Comparison of ENCODE assay signal across 23 mouse cellular contexts in genomic region chr13:92219774-92220173, GRCm38 (mm10).
DNase-seq lines count a peak whose midpoint lies in the region; ATAC-seq lines count a peak whose summit lies in the region.
"Had no signal": no experiment of that assay in that cellular context is flagged by ENCODE, and none has a peak within 500 bp of the region (broad histone marks: within the 10 kb centered on the region; RNA-seq: fewer than 3 reads in every experiment).

No protein-coding gene starts in this region.

- no peak overlapping the region for H3K4me3 ChIP-seq in hindbrain, embryonic 14.5 days (replicated peaks; ENCODE audit: low read length)
- no peak overlapping the region for H3K4me3 ChIP-seq in hindbrain, embryonic 11.5 days (ENCODE audit: low read depth, low read length)
- H3K4me3 ChIP-seq in limb, embryonic 15.5 days = no peak overlapping the region
- no peak overlapping the region for H3K4me3 ChIP-seq in limb, embryonic 10.5 days
- H3K4me3 ChIP-seq: embryonic facial prominence, embryonic 12.5 days; embryonic facial prominence, embryonic 15.5 days; erythroblast, embryonic 14.5 days; forebrain, embryonic 10.5 days; forebrain, embryonic 12.5 days had no signal

- 90% methylated on average over 3 of the region's 3 CpGs for WGBS in hindbrain, embryonic 14.5 days
- WGBS in hindbrain, embryonic 11.5 days = 98% methylated on average over 3 of the region's 3 CpGs
- WGBS in limb, embryonic 15.5 days = 72% methylated on average over 3 of the region's 3 CpGs
- 89% methylated on average over 3 of the region's 3 CpGs for WGBS in limb, embryonic 10.5 days

- no peak overlapping the region for H3K27ac ChIP-seq in hindbrain, embryonic 14.5 days
- H3K27ac ChIP-seq in hindbrain, embryonic 11.5 days (ENCODE audit: low read depth, low read length) = no peak overlapping the region
- no peak overlapping the region for H3K27ac ChIP-seq in limb, embryonic 15.5 days
- H3K27ac ChIP-seq in limb, embryonic 10.5 days = no peak overlapping the region
- H3K27ac ChIP-seq: embryonic facial prominence, embryonic 12.5 days; embryonic facial prominence, embryonic 15.5 days; forebrain, embryonic 10.5 days; forebrain, embryonic 12.5 days had no signal

- H3K4me1 ChIP-seq in hindbrain, embryonic 14.5 days (replicated peaks; ENCODE audit: control insufficient read depth, insufficient read depth, low read length) = no peaks in the 10 kb centered on the region
- H3K4me1 ChIP-seq in hindbrain, embryonic 11.5 days (replicated peaks; ENCODE audit: control insufficient read depth, insufficient read depth, low read length) = no peaks in the 10 kb centered on the region
- H3K4me1 ChIP-seq in limb, embryonic 15.5 days = no peaks in the 10 kb centered on the region
- no peaks in the 10 kb centered on the region for H3K4me1 ChIP-seq in limb, embryonic 10.5 days
- H3K4me1 ChIP-seq: embryonic facial prominence, embryonic 12.5 days; embryonic facial prominence, embryonic 15.5 days; forebrain, embryonic 10.5 days; forebrain, embryonic 12.5 days had no signal

- intact Hi-C loops in heart, postnatal 14 days (cut with DNase I) = loop anchor here (10.0 kb wide), 1 partner anchor 305 kb away; no protein-coding TSS in a partner anchor

- ATAC-seq in hindbrain, embryonic 14.5 days (ENCODE audit: low FRiP score) = peak; percentile 31; the same call in 1 of the 2 replicates
- no peak for ATAC-seq in hindbrain, embryonic 11.5 days (ENCODE audit: low FRiP score)
- 0 out of 2 replicates have a peak, but pooled peaks have one; percentile 35 for ATAC-seq in limb, embryonic 15.5 days (ENCODE audit: insufficient number of reproducible peaks, low FRiP score, low TSS enrichment, low read depth)
- ATAC-seq: forebrain, embryonic 14.5 days; forebrain, embryonic 16.5 days had no signal

- DNase-seq in heart, adult 11 months = peak; percentile 14
- DNase-seq in heart, postnatal 14 days = no peak
- no peak for DNase-seq in hindbrain, embryonic 14.5 days (ENCODE audit: low spot score)
- DNase-seq in hindbrain, embryonic 11.5 days (ENCODE audit: low spot score) = no peak
- DNase-seq in limb, embryonic 10.5 days (ENCODE audit: low spot score) = no peak
- DNase-seq: adrenal gland, adult 2 months; adrenal gland, postnatal 10 days; adrenal gland, postnatal 25 days; cerebellum, adult 11 months; cerebellum, adult 18-20 months; cerebellum, adult 8-10 months; cerebellum, adult 9-11 months; cerebellum, postnatal 14 days; cerebellum, postnatal 36 days; embryo, embryonic 11 days had no signal

- H3K4me2 ChIP-seq in hindbrain, embryonic 14.5 days (replicated peaks) = no peak overlapping the region
- H3K4me2 ChIP-seq in hindbrain, embryonic 11.5 days (replicated peaks; ENCODE audit: low read depth, low read length) = no peak overlapping the region
- no peak overlapping the region for H3K4me2 ChIP-seq in limb, embryonic 15.5 days
- H3K4me2 ChIP-seq: embryonic facial prominence, embryonic 12.5 days; embryonic facial prominence, embryonic 15.5 days; forebrain, embryonic 12.5 days had no signal

- H3K36me3 ChIP-seq in hindbrain, embryonic 14.5 days (replicated peaks; ENCODE audit: control insufficient read depth, insufficient read depth) = peaks cover 22% of the 10 kb centered on the region
- H3K36me3 ChIP-seq in hindbrain, embryonic 11.5 days (ENCODE audit: control insufficient read depth, insufficient read depth, low read length) = no peaks in the 10 kb centered on the region
- H3K36me3 ChIP-seq in limb, embryonic 15.5 days = peaks cover 5% of the 10 kb centered on the region
- H3K36me3 ChIP-seq in limb, embryonic 10.5 days = peaks cover 33% of the 10 kb centered on the region
- H3K36me3 ChIP-seq: embryonic facial prominence, embryonic 15.5 days had no signal

- no peaks in the 10 kb centered on the region for H3K27me3 ChIP-seq in hindbrain, embryonic 14.5 days (ENCODE audit: control insufficient read depth, insufficient read depth, low read length)
- no peaks in the 10 kb centered on the region for H3K27me3 ChIP-seq in hindbrain, embryonic 11.5 days (ENCODE audit: control insufficient read depth, insufficient read depth, low read length)
- no peaks in the 10 kb centered on the region for H3K27me3 ChIP-seq in limb, embryonic 15.5 days
- H3K27me3 ChIP-seq in limb, embryonic 10.5 days (ENCODE audit: low read depth, poor library complexity, severe bottlenecking) = no peaks in the 10 kb centered on the region
- H3K27me3 ChIP-seq: embryonic facial prominence, embryonic 12.5 days; embryonic facial prominence, embryonic 15.5 days; forebrain, embryonic 12.5 days had no signal

- no peak overlapping the region for H3K9ac ChIP-seq in hindbrain, embryonic 14.5 days
- H3K9ac ChIP-seq in hindbrain, embryonic 11.5 days (ENCODE audit: low read depth, low read length) = no peak overlapping the region
- H3K9ac ChIP-seq in limb, embryonic 15.5 days = no peak overlapping the region
- H3K9ac ChIP-seq: embryonic facial prominence, embryonic 12.5 days; embryonic facial prominence, embryonic 15.5 days; forebrain, embryonic 12.5 days had no signal

- no peaks in the 10 kb centered on the region for H3K9me3 ChIP-seq in hindbrain, embryonic 14.5 days (ENCODE audit: control insufficient read depth, low read length)
- H3K9me3 ChIP-seq in hindbrain, embryonic 11.5 days (ENCODE audit: control insufficient read depth, low read length) = no peaks in the 10 kb centered on the region
- H3K9me3 ChIP-seq in limb, embryonic 15.5 days = no peaks in the 10 kb centered on the region
- no peaks in the 10 kb centered on the region for H3K9me3 ChIP-seq in limb, embryonic 10.5 days (replicated peaks)
- H3K9me3 ChIP-seq: embryonic facial prominence, embryonic 12.5 days; embryonic facial prominence, embryonic 15.5 days; forebrain, embryonic 10.5 days; forebrain, embryonic 12.5 days had no signal
